Mouse (Mus musculus): Measurements from ENCODE around the gene Sphkap. TPM values are rescaled to one million over a fixed set of nuclear protein-coding genes. Genes with fewer than 3 reads are reported as not detected.

Sphkap gene
- polyA plus RNA-seq, 1 experiment from 2014 or later: 1.4 TPM

DNA sequence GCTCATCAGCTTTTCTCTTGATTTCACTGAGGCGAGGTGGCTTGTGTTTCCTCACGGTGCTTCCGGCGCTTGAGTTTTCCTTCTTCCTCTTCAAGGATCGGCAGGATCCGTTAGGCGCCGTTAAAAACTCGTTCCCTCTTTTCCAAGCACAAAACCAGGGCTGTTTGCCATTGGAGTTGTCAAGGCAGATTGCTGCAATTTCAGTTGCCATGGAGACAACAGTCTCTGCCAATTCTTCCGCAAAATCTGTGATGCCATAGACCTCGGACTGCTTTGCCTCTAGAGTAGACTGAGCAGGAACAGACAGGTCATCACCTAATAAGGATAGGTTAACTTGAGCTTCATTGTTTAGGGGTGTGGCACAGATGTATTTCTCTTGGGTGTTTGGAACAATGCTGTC is 131.0 kb downstream of the Sphkap start:
- H3K9ac ChIP-seq: no peak overlapping the region
- H3K4me1 ChIP-seq: no peaks in the 10 kb centered on the region
- no peak for ATAC-seq (ENCODE audit: insufficient number of reproducible peaks, low FRiP score, low TSS enrichment, low read depth)
- no peaks in the 10 kb centered on the region for H3K27me3 ChIP-seq
- no peak overlapping the region for H3K27ac ChIP-seq
- no peak overlapping the region for H3K4me3 ChIP-seq
- no peaks in the 10 kb centered on the region for H3K36me3 ChIP-seq
- H3K4me2 ChIP-seq: no peak overlapping the region
- 82% methylated on average over 11 of the region's 11 CpGs for WGBS
- no peaks in the 10 kb centered on the region for H3K9me3 ChIP-seq

DNA sequence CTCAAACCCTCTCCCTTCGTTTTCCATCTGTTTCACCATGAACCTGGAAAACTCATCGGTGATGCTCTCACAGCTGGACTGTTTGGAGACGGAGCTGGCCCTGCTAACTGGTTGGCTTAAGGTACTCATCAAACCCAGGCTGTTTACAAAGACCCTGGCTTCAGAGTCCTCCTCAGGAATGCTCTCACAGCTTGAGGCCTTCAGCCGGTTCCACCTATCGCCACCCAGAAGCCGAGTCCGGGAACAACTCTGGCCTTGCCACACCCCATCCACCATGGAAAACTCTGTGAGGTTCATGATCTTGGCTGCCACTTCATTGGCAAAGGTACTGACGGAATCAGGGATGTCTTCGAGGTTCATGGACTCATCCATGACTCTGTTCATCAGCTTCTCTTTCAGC is 131.4 kb downstream of the Sphkap start:
- WGBS: 80% methylated on average over 9 of the region's 9 CpGs
- Histone ChIP-seq H3K27ac (no peak overlapping the region), H3K9me3 (no peaks in the 10 kb centered on the region), H3K4me2 (no peak overlapping the region), H3K4me3 (no peak overlapping the region), H3K36me3 (no peaks in the 10 kb centered on the region), H3K27me3 (no peaks in the 10 kb centered on the region), H3K9ac (no peak overlapping the region), H3K4me1 (no peaks in the 10 kb centered on the region)
- no peak for ATAC-seq (ENCODE audit: insufficient number of reproducible peaks, low FRiP score, low TSS enrichment, low read depth)

DNA sequence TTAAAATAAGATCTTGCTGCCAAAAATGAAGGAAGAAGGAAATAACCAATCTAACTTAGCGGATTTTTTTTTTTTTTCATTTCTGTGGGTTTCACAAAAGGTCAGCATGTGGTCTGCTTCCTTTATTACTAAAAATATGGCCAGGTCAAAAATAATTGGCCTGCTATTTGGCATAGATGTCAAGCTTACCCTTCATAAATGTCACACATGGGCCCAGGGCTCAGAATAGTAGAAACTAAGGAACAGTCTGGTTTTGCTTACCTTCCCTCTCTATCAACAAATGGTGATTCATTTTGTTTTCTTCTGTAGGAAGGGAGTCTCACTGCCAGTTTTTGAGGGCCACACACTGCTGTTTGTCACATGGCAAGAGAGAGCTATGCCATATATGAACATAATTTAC is 156.3 kb downstream of the Sphkap start:
- H3K27ac ChIP-seq: no peak overlapping the region
- H3K9me3 ChIP-seq: no peaks in the 10 kb centered on the region
- H3K4me3 ChIP-seq: no peak overlapping the region
- H3K27me3 ChIP-seq: no peaks in the 10 kb centered on the region
- H3K4me2 ChIP-seq: no peak overlapping the region
- H3K9ac ChIP-seq: no peak overlapping the region
- H3K4me1 ChIP-seq: no peaks in the 10 kb centered on the region
- 64% methylated on average over 1 of the region's 1 CpGs for WGBS
- no peaks in the 10 kb centered on the region for H3K36me3 ChIP-seq
- no peak for ATAC-seq (ENCODE audit: insufficient number of reproducible peaks, low FRiP score, low TSS enrichment, low read depth)

DNA sequence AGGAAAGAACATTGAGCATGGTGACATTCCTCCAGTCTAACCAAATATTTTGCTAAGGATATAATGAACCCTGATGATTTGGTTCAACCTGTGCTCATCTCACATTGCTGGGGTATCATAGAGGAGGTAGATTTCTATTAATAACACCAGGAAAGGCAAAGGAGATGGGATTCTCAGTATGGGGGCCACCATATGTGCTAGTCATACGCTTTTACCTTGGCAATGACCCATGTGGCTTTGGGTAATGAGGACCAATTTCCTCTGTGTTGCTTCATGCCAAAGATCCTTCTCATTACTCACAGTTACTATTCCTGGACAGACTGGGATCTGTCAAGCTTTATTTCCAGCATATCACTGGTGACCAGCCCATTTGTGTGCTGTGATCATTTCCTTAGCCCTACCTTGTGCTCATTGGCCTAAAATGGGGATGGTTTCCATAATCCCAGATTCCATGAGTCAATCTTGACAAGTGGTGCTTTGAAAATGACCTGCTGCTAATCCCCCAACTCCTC is 159.7 kb downstream of the Sphkap start:
- H3K9ac ChIP-seq: no peak overlapping the region
- H3K4me2 ChIP-seq: no peak overlapping the region
- no peaks in the 10 kb centered on the region for H3K4me1 ChIP-seq
- 73% methylated on average over 1 of the region's 1 CpGs for WGBS
- H3K27me3 ChIP-seq: no peaks in the 10 kb centered on the region
- H3K4me3 ChIP-seq: no peak overlapping the region
- H3K36me3 ChIP-seq: no peaks in the 10 kb centered on the region
- no peaks in the 10 kb centered on the region for H3K9me3 ChIP-seq
- no peak overlapping the region for H3K27ac ChIP-seq
- no peak for ATAC-seq (ENCODE audit: insufficient number of reproducible peaks, low FRiP score, low TSS enrichment, low read depth)

DNA sequence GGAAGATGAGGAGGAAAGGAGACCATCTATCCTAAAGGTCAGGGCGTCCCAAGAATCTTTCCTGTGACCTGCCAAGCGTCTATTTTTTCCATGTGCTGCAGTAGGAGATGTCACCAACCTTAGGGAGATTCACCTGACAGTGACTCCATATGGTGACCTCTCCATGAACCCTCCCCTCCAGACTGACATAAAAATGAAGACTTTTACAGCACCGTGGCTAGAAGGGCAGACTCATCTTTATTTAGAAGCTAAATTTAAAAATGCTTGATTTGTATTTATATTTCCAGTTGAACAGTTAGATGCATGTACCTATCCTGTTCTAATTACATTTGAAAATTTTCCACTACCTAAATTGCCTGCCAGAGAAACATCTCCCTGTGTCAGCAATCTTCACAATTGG is 180.1 kb downstream of the Sphkap start:
- Histone ChIP-seq H3K27ac (no peak overlapping the region), H3K9ac (no peak overlapping the region), H3K4me3 (no peak overlapping the region), H3K27me3 (no peaks in the 10 kb centered on the region), H3K4me2 (no peak overlapping the region), H3K4me1 (no peaks in the 10 kb centered on the region), H3K36me3 (no peaks in the 10 kb centered on the region), H3K9me3 (no peaks in the 10 kb centered on the region)
- WGBS: 79% methylated on average over 3 of the region's 3 CpGs
- no peak for ATAC-seq (ENCODE audit: insufficient number of reproducible peaks, low FRiP score, low TSS enrichment, low read depth)

DNA sequence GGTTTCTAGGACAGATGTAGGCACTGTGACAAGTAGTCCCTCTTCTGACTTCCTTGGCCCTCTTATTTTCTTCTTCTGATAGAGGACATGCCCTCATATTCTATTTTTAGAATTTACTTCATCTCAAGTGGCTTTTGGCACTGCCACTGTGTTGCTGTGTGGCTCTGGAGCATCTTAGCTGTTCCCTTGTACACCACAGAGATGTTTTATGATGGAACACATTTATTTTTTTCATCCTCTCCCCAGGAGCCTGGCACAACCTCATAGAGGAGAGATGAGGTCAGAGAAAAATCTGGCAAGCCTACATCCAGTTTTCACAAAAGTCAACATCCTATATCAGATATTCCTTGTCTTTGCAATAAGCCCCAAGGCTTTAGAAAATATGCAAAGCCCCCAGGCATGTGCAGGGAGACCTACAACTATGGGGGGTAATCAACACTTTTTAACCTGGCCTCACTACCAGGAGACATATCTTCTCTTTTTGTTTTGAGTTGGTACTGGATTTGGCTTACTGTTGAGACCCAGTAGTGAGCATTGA is 183.5 kb downstream of the Sphkap start:
- no peak overlapping the region for H3K4me2 ChIP-seq
- H3K27ac ChIP-seq: no peak overlapping the region
- no peaks in the 10 kb centered on the region for H3K4me1 ChIP-seq
- no peaks in the 10 kb centered on the region for H3K36me3 ChIP-seq
- H3K9me3 ChIP-seq: no peaks in the 10 kb centered on the region
- H3K27me3 ChIP-seq: no peaks in the 10 kb centered on the region
- no peak for ATAC-seq (ENCODE audit: insufficient number of reproducible peaks, low FRiP score, low TSS enrichment, low read depth)
- no peak overlapping the region for H3K9ac ChIP-seq
- H3K4me3 ChIP-seq: no peak overlapping the region

GRCm38 (mm10) chr1:83223072-83223471 is 184.9 kb downstream of the Sphkap start:
- Histone ChIP-seq H3K9ac (no peak overlapping the region), H3K4me1 (no peaks in the 10 kb centered on the region), H3K4me3 (no peak overlapping the region), H3K27ac (no peak overlapping the region), H3K9me3 (no peaks in the 10 kb centered on the region), H3K36me3 (no peaks in the 10 kb centered on the region), H3K27me3 (no peaks in the 10 kb centered on the region), H3K4me2 (no peak overlapping the region)
- WGBS: 61% methylated on average over 1 of the region's 1 CpGs
- ATAC-seq (ENCODE audit: insufficient number of reproducible peaks, low FRiP score, low TSS enrichment, low read depth): no peak

DNA sequence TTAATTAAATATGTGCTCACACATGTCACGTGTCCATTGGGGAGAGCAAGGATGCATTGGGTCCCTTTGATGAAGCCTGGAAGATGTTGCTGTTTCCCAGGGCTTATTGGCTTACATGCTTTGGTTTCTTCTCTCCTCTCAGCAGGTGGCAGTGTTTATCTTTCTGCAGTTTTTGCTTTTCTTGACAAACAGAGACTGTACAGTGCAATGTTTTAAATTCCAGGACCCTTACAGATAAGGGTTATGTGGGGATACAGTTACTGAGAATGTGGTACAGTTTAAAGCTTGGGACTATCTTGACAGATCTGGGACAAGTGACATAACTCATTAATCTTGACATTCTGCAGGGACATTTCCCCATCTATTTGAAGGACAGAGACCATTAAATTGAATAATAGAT is 189.7 kb downstream of the Sphkap start:
- H3K9me3 ChIP-seq: no peaks in the 10 kb centered on the region
- no peak overlapping the region for H3K4me3 ChIP-seq
- H3K4me2 ChIP-seq: no peak overlapping the region
- no peaks in the 10 kb centered on the region for H3K4me1 ChIP-seq
- no peaks in the 10 kb centered on the region for H3K27me3 ChIP-seq
- no peak overlapping the region for H3K27ac ChIP-seq
- WGBS: 47% methylated on average over 1 of the region's 1 CpGs
- ATAC-seq (ENCODE audit: insufficient number of reproducible peaks, low FRiP score, low TSS enrichment, low read depth): no peak
- no peaks in the 10 kb centered on the region for H3K36me3 ChIP-seq
- no peak overlapping the region for H3K9ac ChIP-seq

DNA sequence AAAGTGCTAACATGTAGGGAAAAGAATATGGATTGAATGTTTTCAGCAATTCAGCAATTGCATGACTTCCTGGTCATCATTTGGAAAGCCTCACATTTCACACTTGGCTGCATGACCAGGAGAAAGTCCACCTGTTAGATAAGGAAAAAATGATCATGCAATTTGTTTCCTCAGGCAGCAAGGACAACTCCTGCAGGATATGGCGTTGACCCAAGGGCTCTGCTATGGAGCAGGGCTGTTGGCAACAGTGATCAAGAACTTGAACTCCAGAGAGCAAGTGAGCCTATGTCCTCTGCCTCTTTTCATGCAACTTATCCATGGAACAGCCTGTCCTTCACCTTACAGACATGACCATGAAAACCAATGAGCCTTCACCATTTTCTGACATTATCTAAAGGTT is 198.0 kb downstream of the Sphkap start:
- Histone ChIP-seq H3K9me3 (no peaks in the 10 kb centered on the region), H3K4me1 (no peaks in the 10 kb centered on the region), H3K4me3 (no peak overlapping the region), H3K27ac (no peak overlapping the region), H3K27me3 (no peaks in the 10 kb centered on the region), H3K9ac (no peak overlapping the region), H3K36me3 (no peaks in the 10 kb centered on the region), H3K4me2 (no peak overlapping the region)
- ATAC-seq (ENCODE audit: insufficient number of reproducible peaks, low FRiP score, low TSS enrichment, low read depth): no peak
- 86% methylated on average over 1 of the region's 1 CpGs for WGBS

Other genes starting within 250 kb of the Sphkap start
- gene Daw1, start 248.4 kb downstream of the Sphkap start, polyA plus RNA-seq (2015; fragmentation: Nextera tagmentation; extraction: Ambion mirVana): not detected in 2 replicates

Data from limb, embryonic 15.5 days (tissue).